Mouse (Mus musculus) adrenal gland, postnatal 10 days (tissue): ENCODE data around the gene Cmbl. TPM values are rescaled to one million over a fixed set of nuclear protein-coding genes. Genes with fewer than 3 reads are reported as not detected.

Source experiments
- DNase-seq: peaks from one replicate; pipeline ENCODE4 v3.0.0; 2021; ENCODE audit warnings: mixed read lengths
- total RNA-seq, 2 experiments: library from RNA; stranded (reverse); gene quantifications; 2 replicates each; pipeline ENCODE4 v1.2.3; 2021

Cmbl gene
- total RNA-seq, 2 experiments from 2014 or later, result 82.2 to 106 TPM

- no peak for DNase-seq
These were observed 52.1 kb downstream of the Cmbl start for GRCm38 (mm10) chr15:31617261-31617660.

- DNase-seq, result no peak
These were observed 54.3 kb downstream of the Cmbl start for GRCm38 (mm10) chr15:31619521-31619920.

GRCm38 (mm10) chr15:31627277-31628154 lies 62.3 kb downstream of the Cmbl start:
- no peak for DNase-seq

- no peak for DNase-seq
These were observed 63.0 kb downstream of the Cmbl start for GRCm38 (mm10) chr15:31628180-31628579.

GRCm38 (mm10) chr15:31629556-31629955 lies 64.4 kb downstream of the Cmbl start:
- DNase-seq, result no peak

GRCm38 (mm10) chr15:31631396-31631858 lies 66.2 kb downstream of the Cmbl start:
- DNase-seq, result no peak

- DNase-seq, result no peak
These were observed 67.3 kb downstream of the Cmbl start for GRCm38 (mm10) chr15:31632478-31632877.

GRCm38 (mm10) chr15:31634582-31634981 lies 69.4 kb downstream of the Cmbl start:
- no peak for DNase-seq

GRCm38 (mm10) chr15:31636091-31636595 lies 71.0 kb downstream of the Cmbl start:
- DNase-seq, result peak; percentile 61

Other genes with a start within 250 kb of the Cmbl start
- gene Ankrd33b, start 197.7 kb upstream of the Cmbl start, total RNA-seq, result 1 to 10 TPM; 1.6 to 2.1 TPM
- gene Ropn1l, start 111.7 kb upstream of the Cmbl start, total RNA-seq, result 1 to 10 TPM; 2.6 to 3.5 TPM
- gene March6, start 34.3 kb upstream of the Cmbl start, total RNA-seq, result 100 to 1,000 TPM in 1 of 2 experiments, 10 to 100 TPM in 1; 97.6 to 101 TPM
- 100 to 1,000 TPM; 272 to 290 TPM for gene Cct5, start 36.4 kb downstream of the Cmbl start, total RNA-seq
- 10 to 100 TPM; 14.8 to 19.4 TPM for gene Fam173b, start 36.5 kb downstream of the Cmbl start, total RNA-seq